Mouse (Mus musculus) kidney, adult 2 months (tissue): ENCODE data around the gene Crnkl1. TPM values are rescaled to one million over a fixed set of nuclear protein-coding genes. Genes with fewer than 3 reads are reported as not detected.
"Not testable (repeated sequence)": the region's sequence is repeated elsewhere in the genome, so short reads cannot be mapped to it uniquely, and the experiment has no call there.

Experiments used
- DNase-seq: peaks from one replicate; pipeline ENCODE4 v3.0.0; 2021
- H3K27ac ChIP-seq: fragments of 200-500 bp; 2 replicates; pipeline ENCODE4 v1.5.1; 2012; ENCODE audit warnings: low read depth, low read length, control low read depth, inconsistent platforms; ENCODE audit not compliant: insufficient read depth
- H3K27me3 ChIP-seq: fragments of 200-500 bp; replicated peaks from 2 replicates; pipeline ENCODE4 v1.6.1; 2012; ENCODE audit warnings: mild to moderate bottlenecking, moderate library complexity, low read length, inconsistent platforms; ENCODE audit not compliant: control insufficient read depth, insufficient read depth
- H3K36me3 ChIP-seq: fragments of 200-500 bp; 2 replicates; pipeline ENCODE4 v1.6.1; 2012; ENCODE audit warnings: mild to moderate bottlenecking, moderate library complexity, low read length, inconsistent platforms; ENCODE audit not compliant: control insufficient read depth, insufficient read depth
- H3K4me1 ChIP-seq: fragments of 200-500 bp; 2 replicates; pipeline ENCODE4 v1.6.1; 2011; ENCODE audit warnings: low read length; ENCODE audit not compliant: control insufficient read depth, insufficient read depth
- H3K4me3 ChIP-seq: fragments of 200-500 bp; 2 replicates; pipeline ENCODE4 v1.5.1; 2011; ENCODE audit warnings: mild to moderate bottlenecking, low read depth, low read length, control low read depth; ENCODE audit not compliant: insufficient read depth
- CTCF ChIP-seq: fragments of 200-500 bp; conservative IDR thresholded peaks from 2 replicates; pipeline ENCODE4 v1.5.1; 2011; ENCODE audit warnings: low read depth, mild to moderate bottlenecking, control low read depth, low read length, moderate library complexity, mixed read lengths; ENCODE audit not compliant: insufficient read depth, insufficient read length
- POLR2A ChIP-seq: fragments of 200-500 bp; IDR thresholded peaks from one replicate; pipeline ENCODE4 v1.6.1; 2011; ENCODE audit warnings: low read depth, low read length, control low read depth
- whole genome bisulfite sequencing: fragments of 180-500 bp; shearing (Covaris S2); methylation state at CpG from one replicate; pipeline ENCODE4 v1.1.7; 2018; 5-methylcytosine and 5-hydroxymethylcytosine counted together
- polyA plus RNA-seq: library from polyadenylated mRNA; depleted of rRNA; stranded (reverse); fragments of >200 nt; gene quantifications from 2 replicates; pipeline ENCODE4 v1.2.3, GENCODE M21; 2012

The Crnkl1 gene
- polyA plus RNA-seq, 1 experiment: 5.9 TPM

- Histone ChIP-seq H3K27me3 (no peaks in the 10 kb centered on the region), H3K4me1 (0 out of 2 replicates have a peak, but pooled peaks cover 2% of the 10 kb centered on the region), H3K36me3 (no peaks in the 10 kb centered on the region), H3K4me3 (no peak overlapping the region), H3K27ac (no peak overlapping the region)
- 85% methylated on average over 8 of the region's 8 CpGs for WGBS
- DNase-seq: no peak
- no peak for TF ChIP-seq POLR2A
- no peak for TF ChIP-seq CTCF
Measured at GRCm38 (mm10) chr2:145936975-145937374, 2.2 kb upstream of the Crnkl1 start.

GRCm38 (mm10) chr2:145920941-145921650, 13.7 kb downstream of the Crnkl1 start:
- Histone ChIP-seq H3K4me1 (no peaks in the 10 kb centered on the region), H3K27me3 (no peaks in the 10 kb centered on the region), H3K36me3 (peaks cover 8% of the 10 kb centered on the region), H3K27ac (no peak overlapping the region), H3K4me3 (no peak overlapping the region)
- DNase-seq: no peak
- 80% methylated on average over 8 of the region's 8 CpGs for WGBS
- TF ChIP-seq POLR2A: no peak
- TF ChIP-seq CTCF: no peak

GRCm38 (mm10) chr2:145905884-145906283, 28.9 kb downstream of the Crnkl1 start:
- H3K27ac ChIP-seq, H3K4me3 ChIP-seq, H3K36me3 ChIP-seq, H3K27me3 ChIP-seq, DNase-seq: not testable (repeated sequence)
- H3K4me1 ChIP-seq: peaks cover 16% of the 10 kb centered on the region; the same call in 1 of the 2 replicates
- TF ChIP-seq CTCF: 0 out of 2 replicates have a peak, but pooled peaks have one; percentile 5
- WGBS: 32% methylated on average over 4 of the region's 4 CpGs

GRCm38 (mm10) chr2:145905156-145905555, 29.7 kb downstream of the Crnkl1 start:
- Histone ChIP-seq H3K27me3 (no peaks in the 10 kb centered on the region), H3K4me3 (no peak overlapping the region), H3K4me1 (peaks cover 16% of the 10 kb centered on the region; the same call in 1 of the 2 replicates), H3K27ac (no peak overlapping the region), H3K36me3 (peaks cover 1% of the 10 kb centered on the region; the same call in 1 of the 2 replicates)
- WGBS: 67% methylated on average over 6 of the region's 6 CpGs
- no peak for DNase-seq
- no peak for TF ChIP-seq POLR2A
- TF ChIP-seq CTCF: no peak

- Histone ChIP-seq H3K36me3 (no peaks in the 10 kb centered on the region), H3K4me1 (peaks cover 16% of the 10 kb centered on the region; the same call in 1 of the 2 replicates), H3K27ac (0 out of 2 replicates have a peak overlapping the region, but pooled peaks have one; percentile 16), H3K27me3 (no peaks in the 10 kb centered on the region), H3K4me3 (peak overlapping the region; percentile 30)
- DNase-seq: peak; percentile 56
- TF ChIP-seq POLR2A: no peak
- no peak for TF ChIP-seq CTCF
- 9% methylated on average over 12 of the region's 12 CpGs for WGBS
Measured at GRCm38 (mm10) chr2:145903983-145904616, 30.7 kb downstream of the Crnkl1 start.

- Histone ChIP-seq H3K27me3 (no peaks in the 10 kb centered on the region), H3K27ac (peak overlapping the region; percentile 95), H3K4me3 (peak overlapping the region; percentile 97), H3K4me1 (peaks cover 16% of the 10 kb centered on the region; the same call in 1 of the 2 replicates), H3K36me3 (no peaks in the 10 kb centered on the region)
- TF ChIP-seq CTCF (peak; percentile 58), POLR2A (peak; percentile 37)
- under 1% methylated on average over 68 of the region's 68 CpGs for WGBS
- peak; percentile 94 for DNase-seq
Measured at GRCm38 (mm10) chr2:145903061-145903901, 31.5 kb downstream of the Crnkl1 start.

- Histone ChIP-seq H3K27me3 (no peaks in the 10 kb centered on the region), H3K4me3 (peak within 1 kb of the TSS; percentile 97; the same call in 1 of the 2 replicates), H3K27ac (no peak within 1 kb of the TSS; the same call in 1 of the 2 replicates), H3K36me3 (no peaks in the 10 kb centered on the region), H3K4me1 (peaks cover 16% of the 10 kb centered on the region; the same call in 1 of the 2 replicates)
- no peak for DNase-seq
- 84% methylated on average over 6 of the region's 6 CpGs for WGBS
- TF ChIP-seq POLR2A: no peak
- no peak for TF ChIP-seq CTCF
Measured at GRCm38 (mm10) chr2:145901861-145902260, 33.0 kb downstream of the Crnkl1 start, which contains the start of gene Naa20. TSS of gene Naa20 (plus strand) at chr2:145902099.

- H3K27ac ChIP-seq, H3K27me3 ChIP-seq, H3K4me3 ChIP-seq, H3K36me3 ChIP-seq, DNase-seq: not testable (repeated sequence)
- WGBS: 68% methylated on average over 8 of the region's 8 CpGs
- H3K4me1 ChIP-seq: peaks cover 11% of the 10 kb centered on the region; the same call in 1 of the 2 replicates
Measured at GRCm38 (mm10) chr2:145900318-145900717, 34.5 kb downstream of the Crnkl1 start.
